Mouse (Mus musculus): ENCODE results near the gene Slc32a1.

- TF ChIP-seq CTCF (IDR thresholded peaks at IDR 0.05; ENCODE audit: extremely low read depth, insufficient read depth, insufficient read length, insufficient replicate concordance) (no peak), POLR2A (IDR thresholded peaks at IDR 0.05; ENCODE audit: low read depth, low read length) (no peak)
These were observed 18.8 kb downstream of the Slc32a1 start for GRCm38 (mm10) chr2:158629414-158629813.
